Mouse (Mus musculus): ENCODE results near the gene Dcdc2a.

Dcdc2a gene

DNA sequence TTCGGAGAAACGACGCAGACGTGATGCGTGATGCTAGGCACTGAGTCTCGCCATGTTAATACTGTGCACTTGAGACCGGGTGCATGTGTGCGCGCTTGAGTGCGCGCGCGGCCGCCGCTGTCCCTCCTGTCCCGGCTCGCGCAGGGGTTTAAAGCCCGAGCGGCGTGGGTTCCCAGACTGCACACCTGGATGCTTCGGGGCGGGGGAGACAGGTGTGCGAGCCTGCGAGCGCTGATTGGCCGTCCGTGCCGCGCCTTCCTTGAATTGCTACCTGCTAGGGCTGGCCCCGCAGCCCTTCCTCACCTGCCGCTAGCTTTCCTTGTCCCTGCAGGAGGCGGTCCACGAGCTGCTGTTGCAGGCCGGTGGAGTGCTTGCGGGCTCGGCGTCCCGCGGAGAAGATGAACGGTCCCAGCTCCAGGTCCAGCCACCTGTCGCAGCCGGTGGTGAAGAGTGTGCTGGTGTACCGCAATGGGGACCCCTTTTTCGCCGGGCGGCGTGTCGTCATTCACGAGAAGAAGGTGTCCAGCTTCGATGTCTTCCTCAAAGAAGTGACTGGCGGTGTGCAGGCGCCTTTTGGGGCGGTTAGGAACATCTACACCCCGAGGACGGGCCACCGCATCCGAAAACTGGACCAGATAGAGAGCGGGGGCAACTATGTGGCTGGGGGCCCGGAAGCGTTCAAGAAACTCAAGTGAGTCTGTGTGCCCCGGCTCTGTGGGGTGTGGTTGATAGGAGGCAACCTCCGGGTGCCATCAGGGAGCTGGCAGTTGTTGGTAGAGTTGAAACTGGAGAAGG, at the start of gene Dcdc2a:
Dcdc2a (plus strand) TSS at position 132 of the 795 bp plus-strand sequence.
- no peak for DNase-seq (ENCODE audit: low spot score)

DNA sequence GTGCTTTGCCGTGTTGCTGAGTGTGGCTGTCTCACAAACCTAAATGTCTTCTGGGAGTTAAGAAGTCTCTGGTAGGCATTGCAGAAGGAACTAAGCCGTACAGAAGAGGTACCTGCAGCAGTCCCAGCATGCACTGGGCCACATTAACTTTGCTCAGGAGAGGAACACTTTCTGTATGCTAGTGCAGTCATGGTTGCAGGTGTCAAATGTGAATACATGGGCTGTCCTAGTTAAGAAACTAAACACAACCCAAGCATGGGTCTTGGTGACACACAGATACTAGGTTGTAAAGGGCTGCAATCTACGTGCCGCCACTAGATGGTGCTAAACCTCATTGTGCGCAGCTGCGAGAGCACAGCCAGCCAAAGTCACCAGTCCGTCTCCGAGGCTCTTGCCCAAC, 48.7 kb upstream of the Dcdc2a start:
- peak; percentile 69 for DNase-seq (ENCODE audit: low spot score)

DNA sequence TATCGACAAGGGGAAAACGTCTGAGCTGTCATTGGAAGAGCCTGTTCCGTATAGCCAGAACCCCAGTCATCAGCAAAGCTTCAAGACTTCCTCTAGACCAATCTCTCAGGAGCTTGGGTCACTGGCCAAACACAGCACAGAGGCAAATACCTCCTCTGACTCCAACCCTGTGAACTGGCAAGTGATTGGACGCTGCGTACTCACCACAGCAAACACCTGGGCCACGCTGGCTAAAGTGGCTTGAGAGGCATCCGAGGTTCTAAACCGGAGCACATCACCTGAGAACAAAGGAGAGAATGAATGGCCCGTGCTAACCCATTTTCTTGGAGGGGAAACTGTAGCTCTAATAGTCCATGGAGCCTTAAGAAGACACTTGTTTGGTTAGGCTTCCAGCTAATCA, 37.5 kb upstream of the Dcdc2a start:
- DNase-seq (ENCODE audit: low spot score), result peak; percentile 2

DNA sequence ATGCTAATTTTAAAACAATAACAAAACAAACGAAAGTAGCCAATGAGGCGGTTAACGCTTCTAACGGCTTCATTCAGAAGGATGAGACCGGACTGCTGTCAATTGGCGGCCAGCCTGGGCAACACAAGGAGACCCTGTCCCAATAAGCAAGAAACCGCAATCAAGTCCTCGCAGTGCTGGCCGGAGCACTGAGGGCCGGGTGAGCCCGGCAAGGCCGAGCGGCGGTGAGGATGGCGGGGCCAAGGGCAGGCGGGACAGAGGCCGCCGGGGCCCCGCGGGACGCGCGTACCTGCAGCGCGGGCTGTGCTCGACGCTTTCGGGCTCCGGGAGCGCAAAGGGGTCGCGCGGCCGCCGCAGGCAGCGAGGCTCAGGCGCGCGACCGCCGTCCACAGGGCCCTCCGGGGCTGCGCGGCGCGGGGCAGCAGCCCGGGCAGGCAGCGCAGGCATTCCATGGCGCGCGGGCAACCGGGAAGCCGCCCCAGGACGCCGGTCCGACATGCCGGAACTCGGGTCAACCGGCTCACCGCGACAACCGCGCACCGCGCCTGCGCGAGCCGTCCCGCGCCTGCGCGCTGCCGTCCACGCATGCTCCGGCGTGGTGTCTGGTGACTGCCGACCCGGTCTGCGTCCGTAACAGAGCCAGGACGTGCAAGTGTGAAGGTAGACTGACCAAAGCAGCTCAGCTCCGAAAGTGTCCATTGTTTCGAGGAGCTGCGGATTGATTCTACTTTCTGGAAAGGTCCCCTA, 35.8 kb upstream of the Dcdc2a start, which contains the start of gene Mrs2:
Mrs2 (minus strand) TSS at position 587 of the 747 bp plus-strand sequence.
- peak; percentile 87 for DNase-seq (ENCODE audit: low spot score)

DNA sequence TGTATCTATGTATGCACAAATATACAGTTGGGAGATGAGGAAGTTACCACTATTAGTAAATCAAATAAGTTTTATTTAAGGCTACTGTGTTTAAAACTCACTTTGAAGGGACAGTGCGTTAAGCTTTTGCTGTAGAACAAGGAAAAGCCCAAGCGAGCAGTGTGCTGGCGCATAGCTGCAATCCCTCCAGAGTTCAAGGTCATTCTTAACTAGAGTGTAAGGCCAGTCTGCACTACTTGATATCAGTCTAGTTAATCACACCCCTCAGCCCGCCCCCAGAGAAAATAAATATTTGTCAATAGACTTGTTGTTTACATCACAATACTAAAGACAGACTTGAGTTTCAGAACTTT, 35.3 kb upstream of the Dcdc2a start:
- no peak for DNase-seq (ENCODE audit: low spot score)

DNA sequence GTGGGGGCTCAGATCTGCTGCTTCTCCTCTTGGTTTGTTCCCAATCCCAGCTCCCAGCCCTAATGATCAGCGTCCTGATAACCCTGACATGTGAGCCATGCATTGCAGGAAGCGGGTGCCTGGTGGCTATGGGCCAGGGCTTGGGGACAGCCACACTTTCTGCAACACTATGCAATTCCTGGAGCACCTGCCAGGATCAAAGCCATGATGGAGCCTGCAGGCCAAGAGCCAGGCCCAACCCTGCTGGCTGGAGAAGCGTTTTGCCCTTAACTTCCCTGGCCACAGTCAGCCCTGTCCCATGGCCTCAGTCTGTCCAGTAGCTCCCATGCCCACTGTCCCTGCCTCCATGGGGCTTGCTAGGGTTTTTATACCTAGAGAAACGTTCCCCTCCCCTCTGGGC, 33.4 kb upstream of the Dcdc2a start:
- peak; percentile 1 for DNase-seq (ENCODE audit: low spot score)

DNA sequence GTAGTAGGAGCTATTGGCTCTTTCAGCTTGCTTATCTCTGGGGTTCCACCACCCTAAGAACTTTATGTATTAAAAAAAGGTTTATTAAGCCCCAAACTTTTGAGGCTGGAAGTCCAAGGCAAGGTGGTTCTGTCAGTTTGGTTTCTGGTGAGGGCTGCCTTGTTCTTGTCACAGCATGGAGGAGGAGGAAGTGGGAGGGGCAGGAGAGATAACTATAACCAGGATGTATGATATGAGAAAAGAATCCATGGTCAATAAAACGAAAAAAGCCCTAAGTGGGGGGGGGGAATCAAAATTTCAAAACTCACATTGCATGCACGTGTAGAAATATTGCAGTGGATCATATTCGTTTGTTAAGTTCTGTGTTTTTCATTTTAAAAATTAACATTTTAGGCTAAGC, 32.7 kb upstream of the Dcdc2a start:
- DNase-seq (ENCODE audit: low spot score), result no peak

DNA sequence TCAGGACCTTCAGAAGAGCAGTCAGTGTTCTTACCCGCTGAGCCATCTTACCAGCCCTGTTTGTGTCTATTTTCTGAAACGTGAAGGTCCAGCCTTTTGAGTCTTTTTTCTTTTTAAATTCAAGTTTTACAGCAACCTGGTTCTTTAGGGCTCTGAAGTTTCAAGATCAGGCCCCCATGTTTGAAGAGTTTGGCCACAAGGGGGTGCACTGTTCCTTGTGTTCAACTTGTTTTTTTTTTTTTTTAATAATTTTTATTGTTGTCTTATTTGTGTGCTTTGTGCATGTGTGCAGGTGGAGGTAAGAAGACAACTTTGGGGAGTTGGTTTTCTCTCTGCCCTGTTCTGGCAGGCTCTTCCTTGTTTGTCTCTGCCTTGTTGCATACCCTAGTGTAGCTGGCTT, 31.1 kb upstream of the Dcdc2a start:
- DNase-seq (ENCODE audit: low spot score), result peak; percentile 44

DNA sequence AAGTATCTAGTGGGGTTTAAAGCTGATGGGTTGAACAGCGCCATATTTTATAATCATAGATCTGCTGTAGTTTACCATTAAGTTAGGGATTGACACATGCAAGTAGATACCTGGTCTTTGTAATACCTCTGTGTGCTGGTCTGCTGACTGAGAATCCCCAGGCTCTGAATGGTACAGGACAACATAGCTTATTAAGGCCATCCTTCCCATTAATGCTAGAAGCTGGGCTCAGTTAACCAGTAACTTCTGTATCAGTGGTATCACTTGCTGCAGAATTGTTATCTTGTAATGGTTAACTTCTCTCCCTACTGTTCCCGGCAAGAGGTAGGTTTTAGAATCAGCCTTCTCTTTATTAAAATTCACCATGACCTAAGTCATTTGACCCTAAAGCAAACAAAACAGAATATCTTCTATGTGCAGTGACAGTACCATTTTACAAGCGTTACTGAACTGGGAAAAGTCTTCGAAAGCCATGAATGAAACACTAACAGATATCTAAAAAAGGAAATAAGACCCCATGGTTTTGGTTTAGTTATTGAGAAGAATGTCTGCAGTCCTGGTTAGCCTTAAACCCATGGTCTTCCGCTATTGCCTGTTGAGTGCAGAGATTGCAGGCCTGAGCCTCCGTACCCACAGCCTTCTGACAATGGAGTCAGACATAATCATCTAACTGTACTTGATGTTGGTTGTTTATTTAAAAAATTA, 29.2 kb upstream of the Dcdc2a start:
- DNase-seq (ENCODE audit: low spot score), result no peak

DNA sequence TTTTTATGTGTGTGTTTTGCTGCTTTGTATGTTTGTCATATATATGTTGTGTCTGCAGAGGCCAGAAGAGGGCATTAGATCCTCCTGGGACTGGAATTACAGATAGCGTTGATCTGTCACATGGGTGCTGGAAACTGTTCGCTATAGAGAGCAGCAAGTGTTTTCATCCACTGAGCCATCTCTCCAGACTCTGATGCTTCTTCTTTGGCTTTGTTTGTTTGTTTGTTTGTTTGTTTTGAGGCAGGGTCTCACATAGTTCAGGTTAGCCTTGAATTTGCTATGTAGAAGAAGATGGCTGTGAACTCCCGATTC, 28.7 kb upstream of the Dcdc2a start:
- DNase-seq (ENCODE audit: low spot score), result no peak

DNA sequence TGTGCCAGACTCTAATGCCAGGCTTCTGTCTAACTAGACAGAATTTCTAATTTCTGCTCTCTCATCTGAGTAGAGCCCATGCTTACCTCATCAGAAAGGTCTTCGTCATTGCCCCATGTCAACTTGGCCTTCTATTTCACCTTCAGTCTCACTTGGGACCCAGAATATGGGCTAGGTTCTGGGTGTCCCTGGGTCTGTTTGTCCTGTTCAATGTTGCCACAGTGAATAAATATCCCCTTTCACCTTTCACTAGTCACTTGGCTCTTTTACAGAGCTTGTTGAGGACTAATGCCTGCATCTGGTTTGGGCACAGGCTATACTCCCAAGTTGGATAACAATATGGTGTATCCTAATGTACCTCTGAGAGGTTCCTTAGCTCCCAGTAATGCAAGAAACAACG, 16.3 kb upstream of the Dcdc2a start:
- DNase-seq (ENCODE audit: low spot score), result no peak

DNA sequence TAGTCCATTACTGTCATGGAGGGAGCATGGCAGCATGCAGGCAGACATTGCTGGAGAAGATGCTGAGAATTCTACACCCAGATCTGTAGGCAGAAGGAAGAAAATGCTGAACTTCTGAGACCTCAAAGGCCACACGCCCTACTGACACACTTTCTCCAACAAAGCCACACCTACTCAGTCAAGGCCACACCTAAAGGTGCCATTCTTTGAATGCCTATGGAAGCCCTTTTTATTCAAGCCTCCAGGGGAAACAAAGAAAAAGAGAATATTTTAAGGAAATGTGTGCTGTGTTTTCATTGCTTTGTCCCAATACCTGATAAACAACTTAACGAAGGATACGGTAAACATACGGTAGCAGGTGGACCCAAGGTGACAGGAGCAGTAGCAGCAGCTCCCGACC, 3.1 kb upstream of the Dcdc2a start:
- DNase-seq (ENCODE audit: low spot score), result no peak

DNA sequence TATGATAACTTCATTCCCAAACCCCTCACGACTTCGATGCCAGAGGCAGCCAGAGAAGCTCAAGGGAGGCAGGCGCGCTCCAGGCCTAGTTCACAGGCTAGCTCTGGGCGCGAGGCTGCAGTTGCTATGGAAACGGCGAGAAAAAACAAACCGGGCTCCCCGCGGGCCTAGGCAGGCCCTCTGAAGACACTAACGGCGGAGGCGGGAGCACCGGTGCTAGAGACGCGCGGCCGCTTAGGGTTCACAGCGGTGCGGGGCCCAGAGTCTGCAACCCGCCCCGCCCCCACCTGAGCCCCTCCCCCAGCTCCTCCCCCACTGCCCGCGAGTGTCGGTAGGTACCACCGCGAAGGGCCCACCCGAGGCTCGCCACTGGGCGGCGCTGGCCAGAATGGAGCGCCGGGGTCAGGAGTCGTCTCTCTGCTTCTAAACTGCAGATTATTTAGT, 671 bp upstream of the Dcdc2a start:
- DNase-seq (ENCODE audit: low spot score), result peak; percentile 72

DNA sequence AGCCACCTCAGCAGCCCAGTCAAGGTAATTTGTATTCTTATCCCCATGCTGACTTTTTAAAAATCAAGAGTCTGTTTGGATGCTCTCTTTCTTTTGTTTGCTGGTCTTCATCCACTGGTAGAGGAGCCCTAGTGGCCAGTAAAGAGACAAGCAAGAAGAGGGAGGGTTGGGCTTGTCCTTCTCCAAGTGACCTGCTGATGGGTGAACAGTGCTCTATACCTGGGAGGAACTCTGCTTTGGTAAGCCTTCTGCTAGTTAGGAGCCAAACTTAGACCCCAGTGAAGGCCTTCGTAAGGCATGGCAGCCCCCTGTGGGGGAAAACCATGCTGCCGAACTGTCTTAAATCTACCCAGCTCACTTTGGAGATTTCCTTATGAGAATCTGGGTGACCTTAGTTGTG, 10.9 kb downstream of the Dcdc2a start:
- DNase-seq (ENCODE audit: low spot score), result no peak

DNA sequence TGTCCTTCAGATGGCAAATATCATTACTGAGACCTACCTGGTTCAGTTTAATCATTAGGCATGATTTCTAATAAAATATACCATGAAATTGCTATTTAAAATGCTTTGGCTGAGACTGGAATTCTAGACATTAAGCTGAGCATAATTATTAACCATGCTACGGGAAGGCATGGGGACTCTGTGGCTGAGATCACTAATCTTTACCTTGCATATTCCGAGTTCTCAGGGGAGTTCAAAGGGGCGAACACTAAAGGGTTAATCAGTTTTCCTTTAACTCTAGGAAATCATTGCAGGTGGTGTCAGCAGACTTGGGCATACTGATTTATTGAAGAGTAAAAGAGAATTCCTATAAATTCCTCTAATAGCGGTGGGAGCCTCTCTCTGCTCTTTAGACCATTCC, 11.4 kb downstream of the Dcdc2a start:
- DNase-seq (ENCODE audit: low spot score), result no peak

DNA sequence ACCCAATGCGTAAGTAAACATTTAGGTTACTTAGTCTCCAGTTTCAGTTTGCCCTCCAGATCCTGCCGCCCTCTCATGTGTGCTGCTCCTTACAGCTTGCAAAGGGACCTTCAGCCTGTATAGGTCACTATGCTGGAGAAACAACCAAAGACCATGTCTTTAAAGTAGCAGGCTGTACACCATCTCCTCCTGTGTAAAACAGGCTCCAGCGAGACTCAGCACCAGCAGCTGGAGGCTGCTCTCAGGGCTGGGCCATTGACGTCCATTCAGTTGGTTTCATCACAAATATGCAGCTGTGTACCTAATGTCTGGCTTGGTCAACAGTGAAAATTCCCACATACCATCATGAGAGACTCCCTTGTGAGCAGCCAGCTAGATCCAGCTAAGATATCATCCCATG, 14.0 kb downstream of the Dcdc2a start:
- no peak for DNase-seq (ENCODE audit: low spot score)

DNA sequence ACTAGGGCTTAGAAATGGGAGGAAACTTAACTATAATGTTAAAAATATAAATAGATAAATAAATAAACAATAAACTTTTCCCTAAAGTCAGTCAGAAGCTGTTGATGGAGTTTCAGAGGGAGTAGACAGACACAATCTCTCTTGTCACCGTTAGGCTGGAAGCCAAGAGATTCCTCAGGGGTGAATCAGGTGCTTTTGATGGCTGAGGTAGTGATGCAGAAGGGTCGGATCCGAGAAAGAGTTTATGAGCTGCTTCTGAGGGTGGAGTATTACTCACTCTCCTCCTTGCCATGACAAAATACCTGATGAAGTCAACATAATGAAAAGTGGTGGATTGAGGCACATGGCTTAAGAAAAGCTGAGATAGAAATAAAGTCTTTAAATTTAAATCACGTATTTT, 15.0 kb downstream of the Dcdc2a start:
- no peak for DNase-seq (ENCODE audit: low spot score)

DNA sequence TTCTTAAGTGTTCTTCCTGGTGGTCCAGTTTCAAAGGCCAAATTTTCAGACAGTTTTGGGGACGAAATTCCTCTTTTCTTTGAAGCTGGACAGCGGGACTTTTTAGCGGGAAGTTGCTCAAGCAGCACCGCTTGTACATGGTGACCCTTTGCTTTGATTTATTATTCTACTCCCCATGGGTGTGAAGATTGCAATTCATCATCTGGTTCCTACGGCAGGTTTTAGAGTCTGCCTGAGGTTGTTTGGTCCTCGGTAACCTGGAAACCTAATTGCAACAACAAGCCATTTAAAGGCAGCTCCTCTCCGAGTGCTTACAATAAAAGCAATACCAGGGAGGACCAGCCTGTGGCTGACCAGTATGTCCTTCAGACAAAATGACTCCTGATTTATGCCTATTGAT, 21.5 kb downstream of the Dcdc2a start:
- no peak for DNase-seq (ENCODE audit: low spot score)

DNA sequence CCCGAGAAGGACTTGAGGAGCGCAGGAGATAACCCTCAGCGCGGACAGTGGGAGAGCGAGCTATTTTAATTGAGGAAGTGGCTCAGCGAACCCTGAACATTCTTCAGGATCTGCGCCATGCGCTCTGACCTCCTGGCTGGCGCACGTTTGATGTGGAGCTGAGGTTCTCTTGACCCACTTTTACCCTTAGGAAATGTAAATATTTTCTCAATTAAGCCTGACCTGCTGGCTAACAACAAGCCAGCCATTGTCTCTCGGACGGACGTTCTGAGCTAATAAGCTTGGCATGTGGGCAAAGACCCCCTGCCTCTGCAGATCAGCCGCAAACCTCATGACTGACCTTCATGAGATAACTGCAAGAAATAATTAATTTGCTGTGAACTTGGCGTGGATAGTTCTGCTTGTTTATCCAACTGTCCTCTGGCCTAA, 27.4 kb downstream of the Dcdc2a start:
- no peak for DNase-seq (ENCODE audit: low spot score)

DNA sequence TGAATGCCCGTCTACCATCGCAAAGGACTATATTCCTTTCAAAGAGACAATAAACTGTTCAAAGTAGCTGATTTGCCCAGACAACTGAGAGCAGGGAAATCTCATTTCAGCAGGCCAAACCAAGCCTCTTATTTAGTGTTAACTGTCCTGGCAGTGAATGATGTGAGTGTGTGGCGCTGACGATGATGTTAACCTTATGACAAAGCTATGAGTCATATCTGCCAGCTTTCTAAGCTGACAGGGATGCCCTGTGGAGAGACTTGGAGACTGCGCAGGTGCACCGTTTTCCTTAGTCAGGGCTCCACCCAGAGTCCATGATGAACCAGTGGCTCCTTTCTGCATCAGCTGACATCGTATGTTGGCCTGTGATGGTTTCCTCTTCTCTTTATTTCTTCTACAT, 29.3 kb downstream of the Dcdc2a start:
- no peak for DNase-seq (ENCODE audit: low spot score)

DNA sequence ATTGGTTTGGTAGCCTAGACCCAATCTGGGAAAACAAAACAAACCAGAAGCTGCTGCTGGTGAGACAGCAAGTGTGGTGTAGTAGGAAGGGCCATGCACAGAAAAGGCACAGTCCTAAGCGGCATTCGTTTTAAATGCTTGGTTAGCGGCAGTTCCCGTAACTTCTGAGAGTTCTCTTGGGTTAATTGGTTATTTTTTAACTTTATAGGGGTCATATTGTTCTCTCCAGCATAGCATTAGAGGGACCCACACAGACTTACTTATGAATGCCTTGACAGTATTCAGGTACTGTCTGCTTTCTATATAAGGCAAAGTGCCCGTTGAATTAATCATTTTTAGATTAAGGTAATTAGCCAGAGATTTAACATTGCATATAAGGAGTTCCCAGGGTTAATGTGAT, 35.5 kb downstream of the Dcdc2a start:
- no peak for DNase-seq (ENCODE audit: low spot score)

DNA sequence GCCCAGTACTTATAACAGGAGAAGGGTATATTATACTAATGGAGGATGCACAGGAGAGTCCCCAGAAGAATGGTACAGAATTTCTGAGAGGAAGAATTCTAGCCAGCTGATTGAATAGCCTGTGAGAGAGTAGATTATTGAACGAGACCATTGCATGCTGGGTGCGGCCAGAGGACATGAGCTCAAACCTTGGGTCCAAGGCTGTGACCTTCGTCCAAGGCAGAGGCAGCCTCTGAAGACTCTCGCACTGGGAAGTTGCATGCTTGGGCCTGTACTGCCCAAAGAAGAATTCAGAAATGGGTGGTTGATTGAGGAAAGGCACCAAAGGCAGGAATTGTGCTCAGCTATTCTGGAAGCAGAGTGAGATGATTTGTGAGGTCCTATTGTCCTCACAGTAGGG, 38.0 kb downstream of the Dcdc2a start:
- no peak for DNase-seq (ENCODE audit: low spot score)

DNA sequence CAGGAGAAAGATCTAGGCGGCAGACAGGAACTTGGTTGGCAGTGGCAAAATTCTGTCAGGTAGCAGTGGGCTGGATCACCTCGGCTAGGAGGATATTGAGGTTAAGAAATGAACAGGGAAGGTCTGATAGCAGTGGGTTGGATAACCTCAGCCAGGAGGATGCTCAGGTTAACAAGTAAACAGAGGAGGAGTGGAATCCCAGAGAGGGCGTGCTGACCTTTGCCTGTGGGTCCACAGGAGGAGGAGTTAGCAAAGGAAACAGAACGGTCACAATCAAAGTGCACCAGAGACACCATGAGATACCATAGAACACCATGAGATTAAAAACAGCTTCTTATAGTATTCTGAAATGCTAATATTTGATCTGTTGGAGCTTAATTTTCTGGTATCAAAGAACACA, 38.6 kb downstream of the Dcdc2a start:
- no peak for DNase-seq (ENCODE audit: low spot score)
